Mouse (Mus musculus) heart, postnatal 36 days (tissue): ENCODE results near the gene Gm28305. TPM values are rescaled to one million over a fixed set of nuclear protein-coding genes. Genes with fewer than 3 reads are reported as not detected.

Experiments
- DNase-seq, 2 experiments: peaks; one replicate each; pipeline ENCODE4 v3.0.0; 2021 to 2022
- intact Hi-C: fragments of 180-260 bp; cut with DNase I; formaldehyde crosslinking; loops from one replicate; pipeline ENCODE4 v1.15.1; 2025
- total RNA-seq, 2 experiments: library from RNA; stranded (reverse); gene quantifications; 2 replicates each; pipeline ENCODE4 v1.2.3; 2021

Gm28305 gene
- total RNA-seq, 2 experiments from 2014 or later, result not detected

GRCm38 (mm10) chr9:104109151-104109550 is 68.7 kb downstream of the Gm28305 start:
- no peak for DNase-seq
- intact Hi-C loops, result no loop called here

- DNase-seq, result no peak
- intact Hi-C loops, result no loop called here
These were observed 82.6 kb downstream of the Gm28305 start for GRCm38 (mm10) chr9:104123101-104123500.

- intact Hi-C loops, result no loop called here
- DNase-seq, result no peak
These were observed 83.2 kb downstream of the Gm28305 start for GRCm38 (mm10) chr9:104123622-104124021.

Other genes starting within 250 kb of the Gm28305 start
- 1 to 10 TPM; 1.6 to 2.7 TPM for gene Nphp3, start 38.1 kb upstream of the Gm28305 start, total RNA-seq
- 10 to 100 TPM; 15.6 to 17.4 TPM for gene Uba5, start 22.5 kb downstream of the Gm28305 start, total RNA-seq
- gene Acad11, start 22.7 kb downstream of the Gm28305 start, total RNA-seq, result 100 to 1,000 TPM in 1 of 2 experiments, 10 to 100 TPM in 1; 98.0 to 105 TPM
- gene Ackr4, start 86.3 kb downstream of the Gm28305 start, total RNA-seq, result 1 to 10 TPM; 3.8 to 4.7 TPM
- gene Dnajc13, start 222.3 kb downstream of the Gm28305 start, total RNA-seq, result 10 to 100 TPM; 31.1 to 37.5 TPM